Mouse (Mus musculus) erythroblast, embryonic 14.5 days (primary cell): ENCODE measurements around the gene Pgpep1.

ENCODE experiments used
- GATA1 ChIP-seq: IDR thresholded peaks from 2 replicates; pipeline ENCODE4 v1.6.1; 2012; ENCODE audit warnings: low read length, inconsistent platforms, mixed read lengths
- TAL1 ChIP-seq: IDR thresholded peaks from 3 replicates; pipeline ENCODE4 v1.6.1; 2012; ENCODE audit warnings: low read length, inconsistent platforms, mixed read lengths

DNA sequence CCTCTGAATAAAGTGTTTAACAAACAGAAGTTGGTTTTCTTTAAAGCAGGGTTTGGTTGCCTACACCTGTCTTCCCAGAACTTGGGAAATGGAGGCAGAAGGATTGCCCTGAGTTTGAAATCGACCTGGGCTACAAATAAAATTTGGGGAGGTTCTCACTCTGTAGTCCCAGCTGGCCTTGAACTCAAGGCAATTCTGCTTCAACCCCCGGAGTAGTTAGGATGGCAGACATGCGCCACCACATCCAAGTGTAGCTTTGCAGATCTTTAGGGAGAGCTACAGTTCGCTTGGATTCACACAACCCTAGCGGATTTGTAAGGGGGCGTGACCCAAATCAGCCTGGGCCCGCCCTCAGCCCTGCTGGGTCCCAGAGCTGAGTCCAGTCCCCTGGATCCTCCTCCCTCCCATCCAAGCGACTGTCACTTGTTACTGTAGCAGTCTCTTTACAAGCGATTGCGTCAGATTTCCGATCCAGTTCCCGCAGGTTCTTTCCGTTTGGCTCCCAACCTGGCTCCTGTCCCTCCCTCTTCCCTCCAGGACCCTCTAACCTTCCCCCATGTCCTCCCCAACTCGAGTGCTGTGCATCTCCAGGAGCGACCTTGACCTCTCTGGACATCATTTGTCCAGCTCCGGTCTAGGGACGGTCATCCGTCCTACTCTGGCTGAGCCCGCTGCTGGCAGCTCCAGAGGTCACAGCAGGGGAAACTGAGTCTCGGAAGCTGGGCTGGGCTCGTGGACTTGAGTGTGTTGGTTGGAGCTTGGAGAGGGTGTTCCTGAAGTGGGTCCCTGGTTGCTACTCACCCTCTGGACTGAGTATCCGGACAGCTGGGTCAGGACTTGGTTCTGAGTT lies 29.4 kb downstream of the Pgpep1 start:
- TF ChIP-seq TAL1 (no peak), GATA1 (no peak)
